Mouse (Mus musculus) neural tube, embryonic 10.5 days (tissue): ENCODE measurements around the gene Gm7298.
"Not testable (repeated sequence)": the region's sequence is repeated elsewhere in the genome, so short reads cannot be mapped to it uniquely, and the experiment has no call there.

Experiments used
- DNase-seq: peaks from one replicate; pipeline ENCODE4 v3.0.0-alpha.2; 2017; ENCODE audit warnings: low spot score; ENCODE audit errors: extremely low spot score

The Gm7298 gene

DNA sequence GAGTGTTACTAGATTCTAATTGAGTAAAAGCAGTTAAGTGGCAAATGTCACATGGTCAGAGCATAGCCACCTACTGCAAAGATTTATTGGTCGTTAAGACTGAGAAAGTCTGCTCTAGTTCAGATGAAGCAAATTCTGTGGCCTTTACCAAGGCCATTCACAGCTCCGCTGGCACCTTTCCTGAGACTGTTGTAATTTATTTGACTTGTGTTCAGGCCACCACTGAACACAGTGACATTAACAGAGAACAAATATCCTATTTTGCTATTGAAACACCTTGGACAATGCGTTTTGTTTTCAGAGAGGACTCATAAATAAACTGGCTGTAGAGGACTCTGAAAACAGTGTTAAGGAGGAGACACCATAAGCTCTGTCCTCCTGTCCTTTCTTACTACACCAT lies at the start of gene Gm7298:
TSS of gene Gm7298 (plus strand) at position 301 of the 400 bp plus-strand sequence.
- no peak for DNase-seq

DNA sequence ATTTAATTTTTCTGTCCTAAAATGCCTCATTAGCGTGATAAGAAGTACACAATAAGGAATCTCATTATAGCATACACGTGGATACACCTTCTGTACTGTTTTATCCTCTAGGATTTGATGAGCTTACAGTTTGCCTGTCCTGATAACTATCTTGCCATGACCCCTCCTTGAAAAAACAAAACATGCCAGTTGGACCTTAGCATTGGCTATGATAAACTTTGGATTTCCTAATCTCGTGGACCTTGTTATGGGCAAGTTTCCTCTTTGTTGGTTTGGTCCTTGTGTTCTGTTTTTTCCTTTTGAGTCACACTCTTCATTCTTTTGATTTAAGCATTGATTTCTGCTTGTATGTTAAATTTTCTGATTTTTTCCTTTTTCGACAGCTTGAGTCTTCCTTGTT lies 95.3 kb downstream of the Gm7298 start:
- no peak for DNase-seq

DNA sequence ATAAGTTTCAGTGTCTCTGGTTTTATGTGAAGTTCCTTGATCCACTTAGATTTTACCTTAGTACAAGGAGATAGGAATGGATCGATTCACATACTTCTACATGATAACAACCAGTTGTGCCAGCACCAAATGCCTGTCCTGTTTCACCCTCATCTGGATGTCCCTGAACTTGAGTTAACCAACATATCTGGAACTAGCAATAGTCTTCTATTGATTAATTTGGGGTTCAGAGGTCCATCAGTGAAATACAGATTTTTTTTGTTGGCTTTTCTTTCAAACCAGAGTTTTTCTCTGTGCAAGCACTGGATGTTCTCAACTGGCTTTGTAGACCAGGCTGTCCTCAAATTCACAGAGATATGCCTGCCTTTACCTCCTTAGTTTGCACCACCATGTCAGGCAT lies 103.6 kb downstream of the Gm7298 start:
- DNase-seq: no peak

DNA sequence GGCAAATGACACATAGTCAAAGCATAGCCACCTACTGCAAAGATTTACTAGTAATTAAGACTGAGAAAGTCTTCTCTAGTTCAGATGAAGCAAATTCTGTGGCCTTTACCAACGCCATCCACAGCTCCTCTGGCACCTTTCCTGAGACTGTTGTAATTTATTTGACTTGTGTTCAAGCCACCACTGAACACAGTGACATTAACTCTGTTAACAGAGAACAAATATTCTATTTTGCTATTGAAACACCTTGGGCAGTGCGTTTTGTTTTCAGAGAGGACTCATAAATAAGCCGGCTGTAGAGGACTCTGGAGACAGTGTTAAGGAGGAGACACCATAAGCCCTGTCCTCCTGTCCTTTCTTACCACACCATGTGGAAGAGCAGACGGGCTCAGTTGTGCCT lies 105.5 kb downstream of the Gm7298 start, which contains the start of gene Mug1:
TSS of gene Mug1 (plus strand) at position 271 of the 400 bp plus-strand sequence.
- DNase-seq: not testable (repeated sequence)
